Mouse (Mus musculus) gastrocnemius, postnatal 14 days (tissue): ENCODE data around the gene Myo10. TPM values are rescaled to one million over a fixed set of nuclear protein-coding genes. Genes with fewer than 3 reads are reported as not detected.

ENCODE experiments used
- DNase-seq: peaks from one replicate; pipeline ENCODE4 v3.0.0; 2021; ENCODE audit warnings: mixed read lengths
- intact Hi-C: fragments of 180-260 bp; cut with DNase I; formaldehyde crosslinking; loops from one replicate; pipeline ENCODE4 v1.15.1; 2025; ENCODE audit warnings: low total_unique reads
- total RNA-seq, 2 experiments: library from RNA; stranded (reverse); gene quantifications; 2 replicates each; pipeline ENCODE4 v1.2.3; 2021

The Myo10 gene
- total RNA-seq, 2 experiments from 2014 or later = 48.2 to 50.7 TPM

- intact Hi-C loops = no loop called here
- no peak for DNase-seq
Observed at GRCm38 (mm10) chr15:25779522-25780191, 157.3 kb downstream of the Myo10 start.

GRCm38 (mm10) chr15:25781053-25781452 lies 158.7 kb downstream of the Myo10 start:
- intact Hi-C loops = no loop called here
- DNase-seq = no peak

DNA sequence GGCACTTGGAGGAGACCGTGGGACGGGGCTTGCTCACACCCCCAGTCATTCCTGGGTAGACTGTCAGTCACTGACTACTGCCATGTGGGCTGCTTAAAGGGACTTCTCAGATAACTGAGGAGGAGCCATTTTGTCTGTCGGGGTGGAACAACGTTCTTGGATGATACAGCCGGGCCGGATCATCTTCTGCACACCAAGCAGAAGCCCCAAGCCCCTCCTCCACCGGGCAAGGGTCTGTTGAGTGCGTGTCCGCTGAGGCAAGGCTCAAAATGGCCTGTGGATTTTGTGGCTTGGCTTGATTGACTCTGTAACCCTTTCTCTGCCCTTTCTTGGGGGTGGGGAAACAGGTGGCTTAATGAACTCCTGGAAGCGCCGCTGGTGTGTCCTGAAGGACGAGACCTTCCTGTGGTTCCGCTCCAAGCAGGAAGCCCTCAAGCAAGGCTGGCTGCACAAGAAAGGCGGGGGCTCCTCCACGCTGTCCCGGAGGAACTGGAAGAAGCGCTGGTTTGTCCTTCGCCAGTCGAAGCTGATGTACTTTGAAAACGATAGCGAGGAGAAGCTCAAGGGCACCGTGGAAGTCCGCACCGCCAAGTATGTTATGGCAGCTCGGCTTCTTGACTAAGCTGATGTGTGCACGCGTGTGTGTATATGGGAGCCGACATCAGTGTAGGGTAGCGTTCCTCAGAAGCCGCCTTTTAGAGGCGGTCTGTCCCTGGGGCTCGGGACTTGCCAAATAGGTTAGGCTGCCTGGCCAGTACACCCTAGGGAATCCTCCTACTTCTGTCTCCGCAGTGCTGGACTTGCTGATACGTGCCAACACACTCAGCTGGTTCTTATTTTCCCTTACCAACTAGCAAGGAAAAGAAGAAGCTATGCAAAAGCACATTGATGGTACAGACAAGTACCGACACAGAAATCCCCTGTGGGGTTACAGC lies 163.4 kb downstream of the Myo10 start:
- no peak for DNase-seq
- intact Hi-C loops = no loop called here

DNA sequence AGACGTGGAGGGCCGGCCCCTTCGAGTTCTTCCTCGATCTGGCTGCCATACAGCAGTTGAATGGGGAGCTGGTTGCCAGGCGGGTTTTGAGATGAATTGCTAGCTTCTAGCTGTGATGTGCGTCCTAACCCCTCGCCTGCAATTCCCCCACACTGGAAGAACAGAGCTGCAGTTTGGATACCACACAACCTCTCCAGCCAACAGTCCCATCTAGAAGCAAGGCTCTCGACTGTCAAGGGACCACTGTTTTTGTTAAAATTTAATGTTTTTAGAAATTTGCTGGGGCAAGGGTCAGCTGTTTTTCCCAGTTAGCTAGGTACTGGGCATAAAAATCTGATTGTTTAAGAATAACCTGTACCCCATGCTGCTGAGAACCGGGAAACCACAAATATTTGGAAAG lies 165.1 kb downstream of the Myo10 start:
- DNase-seq = no peak
- intact Hi-C loops = no loop called here

DNA sequence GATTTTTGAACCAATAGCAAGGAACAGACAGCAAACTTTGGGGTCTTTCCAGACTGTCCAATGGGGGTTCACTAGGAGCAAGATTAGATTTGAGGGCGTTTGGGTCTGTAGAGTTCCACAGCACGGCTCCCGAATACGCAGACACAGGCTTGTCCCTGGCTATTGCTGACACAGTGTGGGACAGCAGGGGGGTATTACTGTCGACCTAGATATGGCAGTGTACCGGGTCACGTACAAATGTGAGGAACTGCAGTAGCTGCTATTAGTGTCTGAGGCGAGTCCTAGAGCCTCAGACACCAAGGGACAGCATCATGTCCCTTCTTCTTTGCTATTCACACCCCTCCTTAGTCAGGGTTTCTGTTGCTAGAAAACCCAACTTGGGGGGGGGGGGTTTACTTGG lies 165.6 kb downstream of the Myo10 start:
- intact Hi-C loops = no loop called here
- DNase-seq = no peak

- no peak for DNase-seq
- intact Hi-C loops = no loop called here
Observed at GRCm38 (mm10) chr15:25788565-25788964, 166.2 kb downstream of the Myo10 start.

- DNase-seq = no peak
- intact Hi-C loops = no loop called here
Observed at GRCm38 (mm10) chr15:25789241-25789640, 166.9 kb downstream of the Myo10 start.

- intact Hi-C loops = loop anchor here (5.0 kb wide), 1 partner anchor 60 kb away; no protein-coding TSS in a partner anchor
- DNase-seq = no peak
Observed at GRCm38 (mm10) chr15:25791660-25792353, 169.5 kb downstream of the Myo10 start.

DNA sequence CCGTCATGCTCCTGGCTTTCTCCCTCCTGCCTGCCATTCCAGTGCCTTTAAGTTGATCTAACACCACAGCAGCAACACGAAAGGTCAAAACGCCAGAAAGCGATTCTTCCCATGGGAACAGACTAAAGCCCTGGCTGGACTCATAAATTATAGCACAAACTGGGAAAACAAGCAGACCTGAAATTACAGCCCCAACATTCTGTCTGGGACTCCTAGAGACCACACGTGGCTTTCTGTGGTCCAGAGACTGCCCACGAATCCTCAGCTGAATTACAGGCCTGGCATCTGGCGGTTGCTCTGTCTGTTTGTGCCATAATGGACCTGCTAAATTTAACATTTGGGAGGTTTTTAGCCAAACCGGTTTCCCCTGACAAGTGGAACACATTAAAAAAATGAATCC lies 171.8 kb downstream of the Myo10 start:
- intact Hi-C loops = loop anchor here (5.0 kb wide), 1 partner anchor 62 kb away; no protein-coding TSS in a partner anchor
- no peak for DNase-seq

- no peak for DNase-seq
- intact Hi-C loops = no loop called here
Observed at GRCm38 (mm10) chr15:25795496-25795895, 173.2 kb downstream of the Myo10 start.

DNA sequence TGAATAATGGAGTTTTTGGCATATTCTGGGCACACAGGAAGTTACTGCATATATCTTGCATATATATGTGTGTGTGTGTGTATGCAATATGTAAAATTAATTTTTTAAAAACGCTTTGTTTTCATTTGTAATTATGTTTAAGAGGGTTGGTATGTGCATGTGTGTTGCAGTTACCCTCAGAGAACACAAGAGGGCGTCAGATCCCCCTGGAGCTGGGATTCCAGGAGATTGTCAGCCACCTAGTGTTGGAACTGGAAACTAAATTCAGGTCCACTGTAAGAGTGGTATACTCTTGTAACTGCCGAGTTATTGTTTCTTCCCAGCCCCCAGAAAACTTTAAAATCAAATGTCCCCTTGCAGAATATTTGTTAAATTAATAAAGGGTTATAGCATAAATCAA lies 174.0 kb downstream of the Myo10 start:
- no peak for DNase-seq
- intact Hi-C loops = no loop called here

GRCm38 (mm10) chr15:25797179-25797578 lies 174.9 kb downstream of the Myo10 start:
- no peak for DNase-seq
- intact Hi-C loops = no loop called here

DNA sequence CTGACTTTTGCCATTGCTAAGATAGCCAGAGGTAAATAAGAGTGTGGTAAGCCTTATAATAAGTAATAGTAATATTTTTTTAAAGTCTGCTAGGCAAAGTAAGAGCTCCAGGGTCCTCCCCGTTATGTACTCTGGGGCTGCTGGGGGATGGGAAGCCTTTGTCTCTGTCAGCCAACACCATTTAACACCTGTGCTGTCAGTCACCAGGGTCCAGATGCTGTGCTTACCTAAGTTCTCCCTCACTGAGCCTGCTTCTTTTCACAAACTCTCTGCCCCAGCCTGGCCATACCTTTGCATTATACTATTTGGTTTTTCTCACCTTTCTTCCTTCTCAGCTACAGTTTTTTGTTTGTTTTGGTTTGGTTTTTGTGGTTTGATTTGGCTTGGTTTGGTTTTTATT lies 175.6 kb downstream of the Myo10 start:
- no peak for DNase-seq
- intact Hi-C loops = no loop called here

- intact Hi-C loops = no loop called here
Observed at GRCm38 (mm10) chr15:25801726-25802125, 179.4 kb downstream of the Myo10 start.

GRCm38 (mm10) chr15:25802194-25802593 lies 179.9 kb downstream of the Myo10 start:
- DNase-seq = no peak
- intact Hi-C loops = no loop called here

More at GRCm38 (mm10) chr15:25801726-25802125, 179.4 kb downstream of the Myo10 start:
- DNase-seq = no peak

- intact Hi-C loops = no loop called here
Observed at GRCm38 (mm10) chr15:25803111-25803510, 180.8 kb downstream of the Myo10 start.

DNA sequence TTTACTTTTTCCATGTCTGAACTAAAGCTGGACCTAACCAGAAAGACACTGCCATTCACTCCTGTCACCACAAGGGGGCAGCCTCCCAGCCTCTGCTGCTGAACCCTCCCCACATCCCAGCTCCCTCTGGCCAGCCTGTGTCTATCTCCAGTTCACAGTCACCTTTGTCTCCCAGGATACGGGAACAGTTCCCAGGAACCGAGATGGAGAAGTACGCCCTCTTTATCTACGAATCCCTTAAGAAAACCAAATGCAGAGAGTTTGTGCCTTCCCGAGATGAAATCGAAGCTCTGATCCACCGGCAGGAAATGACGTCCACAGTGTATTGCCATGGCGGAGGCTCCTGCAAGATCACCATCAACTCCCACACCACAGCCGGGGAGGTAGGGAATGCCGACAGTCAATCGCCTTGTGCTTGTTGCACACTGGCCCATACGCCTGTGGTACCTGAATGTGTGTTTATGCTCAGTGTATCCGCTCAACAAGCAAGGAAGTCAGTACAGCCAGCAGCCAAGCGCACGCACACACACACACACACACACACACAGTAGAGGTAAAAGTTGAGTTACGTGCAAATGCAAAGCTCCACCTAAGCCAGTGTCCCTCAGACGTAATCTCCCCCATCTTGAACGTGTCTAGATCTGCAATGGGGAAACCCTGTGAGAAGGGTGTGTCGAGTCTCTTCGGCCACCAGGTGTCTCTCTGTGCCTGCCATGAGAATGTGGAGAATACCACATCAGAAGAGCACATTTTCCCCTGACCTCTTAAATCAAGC lies 183.2 kb downstream of the Myo10 start:
- peak; percentile 74 for DNase-seq

More at GRCm38 (mm10) chr15:25803111-25803510, 180.8 kb downstream of the Myo10 start:
- DNase-seq = no peak

GRCm38 (mm10) chr15:25806363-25806762 lies 184.0 kb downstream of the Myo10 start:
- DNase-seq = no peak
- intact Hi-C loops = loop anchor here (5.0 kb wide), 1 partner anchor 156 kb away; no protein-coding TSS in a partner anchor

More for the DNA sequence above, 183.2 kb downstream of the Myo10 start:
- intact Hi-C loops = loop anchor here (5.0 kb wide), 1 partner anchor 157 kb away; no protein-coding TSS in a partner anchor

DNA sequence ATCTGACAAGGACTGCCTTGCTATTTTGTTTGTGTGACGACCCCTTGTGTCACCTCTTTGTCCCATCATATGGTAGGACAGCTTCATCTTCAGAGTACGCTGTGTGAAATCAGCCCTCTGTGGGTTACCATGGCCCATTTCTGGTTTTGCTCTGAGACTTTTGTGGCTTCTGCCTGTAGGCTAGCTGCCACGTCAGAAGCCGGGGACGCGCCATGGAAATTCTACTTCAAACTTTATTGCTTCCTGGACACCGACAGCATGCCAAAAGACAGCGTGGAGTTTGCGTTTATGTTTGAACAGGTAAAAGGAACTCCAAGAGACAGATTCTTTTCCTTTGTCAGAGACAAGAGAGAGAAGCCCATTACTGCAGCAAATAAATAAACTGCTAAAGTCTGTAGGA lies 184.6 kb downstream of the Myo10 start:
- DNase-seq = no peak
- intact Hi-C loops = loop anchor here (5.0 kb wide), 1 partner anchor 155 kb away; no protein-coding TSS in a partner anchor
